8 mouse cellular contexts compared by ENCODE assay signal in the genomic region with DNA sequence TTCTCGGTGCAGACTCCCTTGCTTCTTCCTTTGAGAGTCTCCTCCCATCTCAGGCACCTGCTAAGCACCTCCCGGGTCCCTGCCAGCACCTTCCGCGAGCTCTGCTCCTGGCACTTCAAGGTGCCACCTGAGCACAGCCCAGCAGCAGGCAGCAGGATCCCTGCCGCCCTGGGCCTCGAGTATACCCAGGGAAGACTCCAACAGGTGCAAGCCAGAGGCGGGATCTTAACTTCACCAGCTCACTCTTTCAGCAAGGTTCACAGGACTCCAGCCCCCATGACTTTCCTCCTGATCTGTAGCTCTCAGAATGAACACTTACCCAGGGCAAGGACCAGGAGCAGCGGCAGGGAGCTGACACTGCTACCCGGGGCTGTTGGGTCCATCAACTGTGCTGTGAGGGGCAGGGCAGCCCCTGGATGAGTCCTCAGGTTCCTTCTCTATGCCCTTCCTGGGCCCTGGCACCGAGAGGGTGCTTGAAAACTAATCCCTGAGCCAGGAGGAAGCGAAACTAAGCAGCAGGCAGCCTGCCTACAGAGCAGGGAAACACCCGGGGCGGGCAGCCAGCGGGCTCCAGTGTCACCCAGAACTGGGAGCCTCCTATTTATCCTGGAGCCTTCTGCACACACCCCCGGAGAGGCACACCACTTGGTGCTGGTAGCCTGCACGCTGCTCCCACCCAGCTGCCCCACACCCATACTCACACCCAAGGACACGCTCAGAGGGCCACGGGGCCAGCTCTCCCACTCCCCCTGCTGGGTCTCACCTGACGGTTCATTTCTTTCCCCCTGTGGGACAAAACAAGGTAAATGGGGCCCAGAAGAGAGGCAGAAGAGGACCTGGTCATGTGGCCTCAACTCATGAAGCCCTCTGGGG. TPM values are rescaled to one million over a fixed set of nuclear protein-coding genes. Genes with fewer than 3 reads are reported as not detected.
DNase-seq lines count a peak whose midpoint lies in the region; ATAC-seq and TF ChIP-seq lines count a peak whose summit lies in the region.

A gene (minus strand): TSS at position 656 of the 873 bp plus-strand sequence.

- no peaks in the 10 kb centered on the region for H3K79me2 ChIP-seq in CH12.LX (replicated peaks; ENCODE audit: control insufficient read depth, extremely low read depth, insufficient read depth, poor library complexity, severe bottlenecking)

- H3K4me1 ChIP-seq in CH12.LX (ENCODE audit: control insufficient read depth in 1 of 2, insufficient read depth in 2 of 2): peaks cover 2 to 12% of the 10 kb centered on the region in 2 experiments; a peak in 3 of 4 replicates
- peaks cover 10% of the 10 kb centered on the region for H3K4me1 ChIP-seq in hindbrain, embryonic 10.5 days (replicated peaks)

- TF ChIP-seq RAD21 in CH12.LX (IDR thresholded peaks at IDR 0.05; ENCODE audit: low read depth, low read length): no peak; the same call in 1 of the 2 replicates

- no peaks in the 10 kb centered on the region for H3K27me3 ChIP-seq in CH12.LX (replicated peaks)
- 0 out of 2 replicates have a peak, but pooled peaks cover 3% of the 10 kb centered on the region for H3K27me3 ChIP-seq in hindbrain, embryonic 10.5 days (ENCODE audit: insufficient read depth, poor library complexity, severe bottlenecking)

- WGBS in hindbrain, embryonic 10.5 days: 9% methylated on average over 19 of the region's 19 CpGs

- H3K9me3 ChIP-seq in CH12.LX (replicated peaks; ENCODE audit: low read length): no peaks in the 10 kb centered on the region
- H3K9me3 ChIP-seq in hindbrain, embryonic 10.5 days: no peaks in the 10 kb centered on the region

- in situ Hi-C loops in CH12.LX (cut with MboI; ENCODE audit: low pct_ligation_motif_present, low pct_unique_long_range_greater_than_20kb, low sequenced_read_pairs): no loop called here

- DNase-seq in CH12.LX (ENCODE audit: extremely low read depth): peak; percentile 53
- DNase-seq in c-Kit-positive CD71-negative TER-119-negative erythroid progenitor cells, embryonic 14.5 days (ENCODE audit: low read depth): peak; percentile 29
- peak; percentile 24 for DNase-seq in hindbrain, embryonic 10.5 days (ENCODE audit: low spot score)
- peak; percentile 54 to 64 for DNase-seq in layer of hippocampus, postnatal 10 days (ENCODE audit: low spot score in 2 of 2)
- peak; percentile 69 for DNase-seq in lung, postnatal 10 days
- DNase-seq in ovary, postnatal 14 days (ENCODE audit: low spot score): peak; percentile 48
- peak; percentile 71 for DNase-seq in thymus, postnatal 14 days

- peak; percentile 92 for ATAC-seq in frontal cortex, adult (ENCODE audit: low TSS enrichment)

- H3K4me2 ChIP-seq in CH12.LX (ENCODE audit: insufficient read depth, low read depth, poor library complexity, severe bottlenecking): peak within 1 kb of the TSS; percentile 57

- no peaks in the 10 kb centered on the region for H3K36me3 ChIP-seq in CH12.LX (replicated peaks in 1 of 2; ENCODE audit: control insufficient read depth in 1 of 2, insufficient read depth in 1 of 2, low read length in 1 of 2)
- H3K36me3 ChIP-seq in hindbrain, embryonic 10.5 days: no peaks in the 10 kb centered on the region

- H3K9ac ChIP-seq in CH12.LX (ENCODE audit: insufficient read depth, low read depth): no peak within 1 kb of the TSS

- dilution Hi-C loops in CH12.LX (cut with MboI; ENCODE audit: extremely low pct_ligation_motif_present, extremely low pct_unique_long_range_greater_than_20kb, low sequenced_read_pairs): no loop called here

- H3K4me3 ChIP-seq in CH12.LX (replicated peaks in 1 of 3; ENCODE audit: low read depth in 2 of 3, low read length in 2 of 3, poor library complexity in 1 of 3): peak within 1 kb of the TSS in 1 of 3 experiments; percentile 42
- peak within 1 kb of the TSS; percentile 45 for H3K4me3 ChIP-seq in hindbrain, embryonic 10.5 days

- peak; percentile 9 to 47; a peak in 2 of 4 replicates for TF ChIP-seq CTCF in CH12.LX (conservative IDR thresholded peaks at IDR 0.05 in 1 of 2, IDR thresholded peaks at IDR 0.05 in 1 of 2; ENCODE audit: low read depth in 2 of 2, low read length in 2 of 2)

- no peak for TF ChIP-seq EP300 in CH12.LX (IDR thresholded peaks at IDR 0.05; ENCODE audit: low read length)

- TF ChIP-seq POLR2A in CH12.LX (IDR thresholded peaks at IDR 0.05; ENCODE audit: low read depth, low read length): no peak

- no peak within 1 kb of the TSS for H3K27ac ChIP-seq in CH12.LX (ENCODE audit: insufficient read depth, low read depth)
- peak within 1 kb of the TSS; percentile 50; the same call in 1 of the 2 replicates for H3K27ac ChIP-seq in hindbrain, embryonic 10.5 days

TF ChIP-seq in CH12.LX, 34 proteins besides CTCF, POLR2A, EP300 and RAD21:
- peak; percentile 86 for TF ChIP-seq IRF4 (IDR thresholded peaks at IDR 0.05; ENCODE audit: low read depth, low read length)
- TF ChIP-seq PAX5 (IDR thresholded peaks at IDR 0.05; ENCODE audit: low read length): no peak

RNA-seq across cellular contexts. Expression of the gene that starts here (rescaled TPM):
- total RNA-seq in CH12.LX (2012; rRNA removed) (not detected in 2 replicates), CH12.LX (2014; rRNA removed) (0.12 TPM in 2 replicates)
- polyA plus RNA-seq in CH12.LX (2012; ENCODE audit: insufficient read length, low read depth): 0.09 and 0.16 TPM in 2 replicates
- 0.13 and 0.30 TPM in 2 replicates for polyA plus RNA-seq in hindbrain, embryonic 10.5 days (2016; fragmentation: Nextera tagmentation; extraction: Ambion mirVana)
- under 1 TPM; 0.45 to 0.71 TPM for total RNA-seq in layer of hippocampus, postnatal 10 days (2021)

Comparison
In these comparisons a context has a peak if more than half of its experiments do, and no peak if none do; other contexts are left out.
1. Peak in DNase-seq and H3K4me2 ChIP-seq in CH12.LX; RNA of the gene not detected or under 1 TPM.
2. Peak in DNase-seq, H3K4me3 ChIP-seq and H3K27ac ChIP-seq in hindbrain, embryonic 10.5 days; RNA of the gene not detected or under 1 TPM.
3. Peak in DNase-seq in layer of hippocampus, postnatal 10 days; RNA of the gene not detected or under 1 TPM.